Mouse (Mus musculus): ENCODE measurements around the gene Ppp1r1b. TPM values are rescaled to one million over a fixed set of nuclear protein-coding genes. Genes with fewer than 3 reads are reported as not detected.

Gene Ppp1r1b
- polyA plus RNA-seq, 1 experiment from 2014 or later: 0.10 TPM

DNA sequence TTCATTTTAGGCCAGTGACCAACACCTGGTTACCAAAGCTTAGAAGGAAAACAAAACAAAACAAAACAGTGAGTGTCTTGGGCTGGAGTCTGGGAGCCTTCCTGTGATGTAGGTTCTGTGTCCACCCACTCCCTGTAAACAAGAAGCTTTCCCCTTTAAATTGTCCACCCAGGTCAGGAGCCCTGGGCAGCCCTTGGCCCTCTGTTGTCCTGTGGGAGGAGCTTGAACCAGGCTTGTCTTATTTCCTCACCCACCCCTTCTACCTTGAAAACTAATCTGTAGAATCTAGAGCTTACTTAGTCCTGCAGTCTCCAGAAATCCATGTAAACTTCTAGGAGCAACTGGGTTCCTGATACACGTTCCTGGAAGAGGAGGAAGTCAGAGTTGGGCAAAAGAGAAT lies 26.0 kb upstream of the Ppp1r1b start:
- H3K36me3 ChIP-seq: no peaks in the 10 kb centered on the region
- H3K27ac ChIP-seq: no peak overlapping the region
- 0 out of 2 replicates have a peak, but pooled peaks cover 4% of the 10 kb centered on the region for H3K4me1 ChIP-seq
- H3K4me3 ChIP-seq: no peak overlapping the region
- no peak for ATAC-seq
- no peak overlapping the region for H3K9ac ChIP-seq
- H3K9me3 ChIP-seq (replicated peaks): no peaks in the 10 kb centered on the region
- no peak overlapping the region for H3K4me2 ChIP-seq
- H3K27me3 ChIP-seq (replicated peaks): peaks cover 100% of the 10 kb centered on the region
- 0% methylated on average over 1 of the region's 1 CpGs for WGBS (ENCODE audit: insufficient replicate concordance)

DNA sequence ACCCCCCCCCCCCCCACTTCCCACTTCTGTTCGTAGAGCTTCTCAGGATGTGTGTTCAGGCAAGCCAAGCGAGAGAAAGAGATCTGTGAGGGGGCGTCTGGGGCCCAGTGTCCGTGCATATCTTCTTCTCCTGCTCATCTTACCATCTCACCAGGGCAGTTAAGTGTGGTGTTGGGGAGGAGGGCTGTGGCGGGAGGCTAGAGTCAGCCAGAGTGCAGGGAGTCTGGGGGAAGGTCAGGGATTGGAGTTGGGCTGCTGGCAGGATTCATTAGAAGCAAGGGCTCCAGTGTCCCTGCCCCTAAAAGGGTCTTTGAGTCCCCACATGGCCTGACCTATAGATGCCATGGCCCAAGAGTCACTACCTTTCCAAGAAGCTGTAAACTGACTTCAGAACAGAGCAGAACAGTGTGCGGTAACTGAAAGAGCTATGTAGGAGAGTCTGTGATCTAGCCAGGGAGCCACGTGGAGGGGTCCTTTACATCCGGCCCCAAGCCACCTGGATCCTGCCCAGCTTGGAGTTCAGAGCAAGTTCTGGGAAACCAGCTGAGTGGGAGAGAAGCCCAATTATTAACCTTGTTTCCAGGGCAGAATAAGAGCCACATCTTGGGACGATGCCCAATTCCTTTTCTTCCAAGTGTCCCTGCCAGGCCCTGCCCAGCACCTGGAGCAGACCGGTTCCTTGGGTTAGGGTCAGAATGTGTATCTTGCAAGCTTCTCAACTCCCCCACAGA lies 24.9 kb upstream of the Ppp1r1b start:
- Histone ChIP-seq H3K4me1 (0 out of 2 replicates have a peak, but pooled peaks cover 6% of the 10 kb centered on the region), H3K27ac (no peak overlapping the region), H3K4me2 (no peak overlapping the region), H3K36me3 (no peaks in the 10 kb centered on the region), H3K4me3 (no peak overlapping the region), H3K9me3 (replicated peaks) (no peaks in the 10 kb centered on the region), H3K9ac (no peak overlapping the region), H3K27me3 (replicated peaks) (peaks cover 100% of the 10 kb centered on the region)
- 6% methylated on average over 10 of the region's 10 CpGs for WGBS (ENCODE audit: insufficient replicate concordance)
- ATAC-seq: no peak

DNA sequence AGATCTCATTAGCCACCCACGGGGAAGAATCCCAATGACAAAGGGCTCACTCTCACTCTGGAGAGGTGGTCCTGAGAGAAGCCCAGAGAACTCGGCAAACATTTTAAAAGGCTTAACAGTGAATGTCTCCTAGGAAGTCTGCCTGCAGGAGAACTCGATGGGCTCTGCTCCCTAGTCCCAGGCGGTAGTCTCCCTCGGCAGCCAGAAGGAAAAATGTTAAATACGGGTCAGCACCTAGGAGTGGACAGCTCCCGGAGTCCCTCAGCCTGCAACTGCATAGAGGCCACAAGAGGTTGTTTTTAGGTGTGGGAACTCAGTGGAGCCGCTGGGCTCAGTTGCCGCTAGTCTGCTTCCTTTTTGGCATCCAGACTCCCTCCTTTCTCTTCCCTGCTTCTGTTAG lies 24.3 kb upstream of the Ppp1r1b start:
- H3K4me3 ChIP-seq: no peak overlapping the region

DNA sequence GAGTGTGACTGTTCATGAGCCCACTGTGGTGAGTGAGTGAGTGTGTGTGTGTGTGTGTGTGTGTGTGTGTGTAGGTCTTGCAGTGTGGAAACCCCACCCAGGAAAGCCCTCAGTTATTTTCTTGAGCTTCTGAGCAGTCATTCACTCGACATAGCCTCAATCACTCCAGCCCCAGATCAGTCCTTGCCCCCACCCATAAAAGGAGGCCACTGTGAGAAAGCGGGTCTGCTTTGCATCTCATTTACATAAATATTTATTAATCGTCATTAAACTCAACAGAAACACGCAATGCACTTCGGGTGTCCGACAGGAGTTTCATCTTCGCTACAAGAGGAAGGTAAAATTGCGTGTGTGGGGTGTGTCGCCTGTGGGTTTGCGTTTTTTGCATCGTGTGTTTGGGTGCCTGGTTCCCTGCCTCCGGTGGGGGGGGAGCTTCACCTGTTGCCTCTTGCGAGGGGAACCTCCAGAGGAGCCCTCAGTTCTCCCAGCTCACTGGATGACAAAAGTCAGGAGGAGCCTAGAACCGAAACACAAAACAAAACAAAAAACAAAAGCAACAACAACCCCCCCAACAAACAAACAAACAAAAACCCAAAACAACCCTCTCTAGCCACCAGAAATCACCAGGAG lies 22.9 kb upstream of the Ppp1r1b start:
- 0 out of 2 replicates have a peak, but pooled peaks cover 6% of the 10 kb centered on the region for H3K4me1 ChIP-seq
- WGBS (ENCODE audit: insufficient replicate concordance): 8% methylated on average over 14 of the region's 14 CpGs
- peaks cover 100% of the 10 kb centered on the region for H3K27me3 ChIP-seq (replicated peaks)
- H3K4me2 ChIP-seq: no peak overlapping the region
- no peak overlapping the region for H3K27ac ChIP-seq
- H3K36me3 ChIP-seq: no peaks in the 10 kb centered on the region
- no peak for ATAC-seq
- no peaks in the 10 kb centered on the region for H3K9me3 ChIP-seq (replicated peaks)
- no peak overlapping the region for H3K4me3 ChIP-seq
- H3K9ac ChIP-seq: no peak overlapping the region

More for the DNA sequence above, 24.3 kb upstream of the Ppp1r1b start:
- Histone ChIP-seq H3K27me3 (replicated peaks) (peaks cover 100% of the 10 kb centered on the region), H3K36me3 (no peaks in the 10 kb centered on the region), H3K27ac (no peak overlapping the region), H3K9me3 (replicated peaks) (no peaks in the 10 kb centered on the region), H3K4me2 (no peak overlapping the region), H3K4me1 (0 out of 2 replicates have a peak, but pooled peaks cover 6% of the 10 kb centered on the region), H3K9ac (no peak overlapping the region)
- ATAC-seq: no peak
- WGBS (ENCODE audit: insufficient replicate concordance): 3% methylated on average over 9 of the region's 9 CpGs

DNA sequence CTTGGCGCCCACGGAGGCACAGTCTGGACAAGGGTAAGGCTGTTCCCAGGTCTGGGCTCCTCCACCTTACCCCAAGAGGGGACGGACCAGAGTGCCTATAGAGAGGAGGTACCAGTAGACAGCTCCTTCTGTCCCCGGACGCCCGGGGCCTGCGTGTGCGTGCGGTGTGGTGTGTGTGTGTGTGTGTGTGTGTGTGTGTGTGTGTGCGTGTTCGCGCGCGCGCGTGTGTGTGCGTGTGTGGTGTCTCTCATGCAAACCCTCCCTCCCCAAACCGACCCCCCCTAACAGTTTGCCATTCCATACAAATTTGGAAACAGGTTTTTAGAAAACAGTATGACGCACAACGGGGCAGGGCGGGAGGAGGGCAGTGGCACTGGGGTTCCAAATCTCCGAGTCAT lies 22.4 kb upstream of the Ppp1r1b start:
- Histone ChIP-seq H3K4me2 (no peak overlapping the region), H3K4me1 (0 out of 2 replicates have a peak, but pooled peaks cover 6% of the 10 kb centered on the region), H3K9ac (no peak overlapping the region), H3K27ac (no peak overlapping the region), H3K36me3 (no peaks in the 10 kb centered on the region), H3K9me3 (replicated peaks) (no peaks in the 10 kb centered on the region), H3K27me3 (replicated peaks) (peaks cover 100% of the 10 kb centered on the region), H3K4me3 (no peak overlapping the region)
- no peak for ATAC-seq
- WGBS (ENCODE audit: insufficient replicate concordance): 4% methylated on average over 22 of the region's 22 CpGs

DNA sequence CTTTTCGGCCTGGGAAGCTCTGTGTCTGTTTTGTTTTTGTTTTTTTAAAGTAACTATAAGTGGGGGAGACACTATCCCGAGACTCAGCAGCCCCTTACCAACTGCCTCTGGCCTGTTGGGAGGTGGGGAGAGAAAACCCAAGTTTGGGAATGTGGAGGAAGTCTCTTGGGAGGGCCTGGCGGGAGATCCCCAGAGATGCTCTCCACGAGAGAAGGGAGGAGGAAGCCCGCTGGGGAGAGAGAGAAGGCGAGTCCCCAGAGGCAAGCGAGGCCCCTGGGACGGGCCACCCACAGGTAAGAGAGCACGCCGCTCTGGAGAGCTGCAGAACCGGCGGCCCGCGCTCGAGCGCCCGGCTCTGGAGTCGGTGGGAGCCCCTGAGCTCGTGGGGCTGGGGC lies 21.5 kb upstream of the Ppp1r1b start:
- no peak overlapping the region for H3K9ac ChIP-seq
- under 1% methylated on average over 19 of the region's 19 CpGs for WGBS (ENCODE audit: insufficient replicate concordance)
- H3K27ac ChIP-seq: no peak overlapping the region
- H3K36me3 ChIP-seq: no peaks in the 10 kb centered on the region
- H3K9me3 ChIP-seq (replicated peaks): no peaks in the 10 kb centered on the region
- H3K4me2 ChIP-seq: peak overlapping the region; percentile 28; the same call in 1 of the 2 replicates
- H3K4me3 ChIP-seq: no peak overlapping the region
- 0 out of 2 replicates have a peak, but pooled peaks cover 6% of the 10 kb centered on the region for H3K4me1 ChIP-seq
- no peak for ATAC-seq
- H3K27me3 ChIP-seq (replicated peaks): peaks cover 100% of the 10 kb centered on the region

DNA sequence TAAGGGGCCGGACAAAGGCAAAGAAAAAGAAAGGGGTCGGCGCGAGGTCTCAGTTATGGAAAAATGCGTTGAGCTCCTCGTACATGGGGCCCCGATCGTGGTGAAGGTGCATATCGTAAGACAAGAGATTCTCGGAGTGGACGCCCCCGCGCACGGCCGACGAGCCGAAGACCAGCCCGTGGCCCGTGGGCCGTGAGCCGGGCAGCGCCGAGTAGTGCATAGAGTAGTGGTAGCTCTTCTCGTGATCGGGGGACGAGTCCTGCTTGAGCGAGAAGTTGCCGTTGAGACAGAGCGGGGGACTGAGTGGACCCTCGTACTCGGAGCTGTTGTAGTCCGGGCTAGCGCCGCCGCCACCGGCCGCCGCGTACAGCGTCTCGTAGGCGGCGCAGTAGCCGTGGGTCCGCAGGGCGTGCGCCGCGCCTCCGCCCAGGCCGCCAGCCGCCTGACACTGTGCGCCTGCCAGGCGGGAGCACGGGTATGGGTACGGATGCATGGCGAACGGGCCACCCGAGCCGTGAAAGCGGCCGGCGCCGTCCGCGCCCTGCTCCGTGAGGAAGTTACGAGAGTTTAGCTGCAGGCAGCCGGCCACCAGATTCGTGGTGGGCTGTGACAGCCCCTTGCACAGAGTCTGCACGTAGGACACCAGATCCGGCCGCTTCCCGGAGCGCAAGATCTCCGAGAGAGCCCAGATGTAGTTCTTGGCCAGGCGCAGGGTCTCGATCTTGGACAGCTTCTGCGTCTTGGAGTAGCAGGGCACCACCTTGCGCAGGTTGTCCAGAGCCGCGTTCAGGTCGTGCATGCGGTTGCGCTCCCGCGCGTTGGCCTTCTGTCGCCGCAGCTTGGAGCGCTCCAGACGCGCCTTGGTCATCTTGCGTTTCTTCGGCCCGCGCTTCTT lies 20.8 kb upstream of the Ppp1r1b start:
- H3K4me2 ChIP-seq: peak overlapping the region; percentile 28

DNA sequence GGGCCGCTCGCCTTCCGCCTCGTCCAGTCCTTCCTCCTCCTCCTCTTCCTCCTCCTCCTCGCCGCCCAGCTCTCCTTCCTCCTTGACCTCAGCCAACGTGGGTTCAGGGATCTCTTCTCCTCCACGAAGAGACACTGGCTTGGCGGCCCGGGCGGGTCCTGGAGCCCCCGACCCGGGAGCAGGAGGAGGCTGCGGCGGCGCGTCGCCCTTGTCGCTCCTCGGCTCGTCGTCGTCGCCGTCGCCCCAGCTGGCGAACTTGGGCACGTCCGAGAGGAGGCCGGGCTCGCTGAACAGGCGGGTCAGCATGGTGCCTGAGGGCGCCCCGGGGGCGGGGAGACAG lies 20.2 kb upstream of the Ppp1r1b start:
- no peak for ATAC-seq
- Histone ChIP-seq H3K4me3 (peak overlapping the region; percentile 2; the same call in 1 of the 2 replicates), H3K4me1 (0 out of 2 replicates have a peak, but pooled peaks cover 6% of the 10 kb centered on the region), H3K9me3 (replicated peaks) (no peaks in the 10 kb centered on the region), H3K4me2 (peak overlapping the region; percentile 28), H3K36me3 (no peaks in the 10 kb centered on the region), H3K27ac (no peak overlapping the region), H3K9ac (no peak overlapping the region), H3K27me3 (replicated peaks) (peaks cover 100% of the 10 kb centered on the region)
- 1% methylated on average over 35 of the region's 35 CpGs for WGBS (ENCODE audit: insufficient replicate concordance)

More for the DNA sequence above, 20.8 kb upstream of the Ppp1r1b start:
- ATAC-seq: no peak
- H3K4me1 ChIP-seq: 0 out of 2 replicates have a peak, but pooled peaks cover 6% of the 10 kb centered on the region
- no peak overlapping the region for H3K9ac ChIP-seq
- H3K9me3 ChIP-seq (replicated peaks): no peaks in the 10 kb centered on the region
- H3K27ac ChIP-seq: no peak overlapping the region
- H3K36me3 ChIP-seq: no peaks in the 10 kb centered on the region
- WGBS (ENCODE audit: insufficient replicate concordance): 2% methylated on average over 97 of the region's 97 CpGs
- H3K4me3 ChIP-seq: peak overlapping the region; percentile 2; the same call in 1 of the 2 replicates
- H3K27me3 ChIP-seq (replicated peaks): peaks cover 100% of the 10 kb centered on the region

DNA sequence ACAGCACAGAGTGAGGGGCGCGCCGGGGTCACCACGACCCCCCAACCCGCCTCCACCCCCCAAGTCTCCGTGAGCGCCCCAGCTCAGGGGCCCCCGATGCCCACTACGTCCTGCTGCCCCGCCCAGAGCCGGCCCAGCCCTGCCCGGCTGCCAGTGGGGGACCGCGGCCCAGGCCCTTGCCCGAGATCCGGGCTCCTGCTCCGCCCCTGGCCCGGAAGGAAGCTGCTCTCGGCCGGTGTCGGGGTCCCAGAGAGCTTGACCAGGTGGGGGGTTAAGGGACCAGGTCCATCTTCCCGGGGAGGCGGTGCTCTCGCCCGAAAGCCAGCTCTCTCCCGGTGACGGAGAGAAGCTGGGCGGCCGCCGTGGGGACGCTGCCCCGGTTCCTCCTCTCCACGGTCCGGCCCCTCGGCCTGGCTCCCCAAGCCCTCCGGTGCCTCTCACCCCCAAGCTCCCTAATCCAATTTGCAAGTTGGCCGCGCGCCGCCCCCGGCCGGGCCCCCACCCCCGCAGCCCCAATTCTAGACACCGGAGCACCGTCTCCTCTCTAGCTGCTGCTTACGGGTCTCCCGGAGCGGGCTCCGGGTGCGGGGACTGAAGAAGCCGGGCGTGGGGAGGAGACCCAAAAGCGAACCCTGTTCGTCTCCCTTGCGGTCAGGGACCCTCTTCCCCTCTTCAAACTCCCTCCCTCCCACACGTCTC lies 19.7 kb upstream of the Ppp1r1b start:
- 3% methylated on average over 56 of the region's 56 CpGs for WGBS (ENCODE audit: insufficient replicate concordance)
- Histone ChIP-seq H3K9me3 (replicated peaks) (no peaks in the 10 kb centered on the region), H3K4me1 (0 out of 2 replicates have a peak, but pooled peaks cover 6% of the 10 kb centered on the region), H3K36me3 (no peaks in the 10 kb centered on the region), H3K9ac (no peak overlapping the region), H3K27me3 (replicated peaks) (peaks cover 100% of the 10 kb centered on the region), H3K27ac (no peak overlapping the region), H3K4me2 (peak overlapping the region; percentile 28), H3K4me3 (peak overlapping the region; percentile 2; the same call in 1 of the 2 replicates)
- no peak for ATAC-seq

DNA sequence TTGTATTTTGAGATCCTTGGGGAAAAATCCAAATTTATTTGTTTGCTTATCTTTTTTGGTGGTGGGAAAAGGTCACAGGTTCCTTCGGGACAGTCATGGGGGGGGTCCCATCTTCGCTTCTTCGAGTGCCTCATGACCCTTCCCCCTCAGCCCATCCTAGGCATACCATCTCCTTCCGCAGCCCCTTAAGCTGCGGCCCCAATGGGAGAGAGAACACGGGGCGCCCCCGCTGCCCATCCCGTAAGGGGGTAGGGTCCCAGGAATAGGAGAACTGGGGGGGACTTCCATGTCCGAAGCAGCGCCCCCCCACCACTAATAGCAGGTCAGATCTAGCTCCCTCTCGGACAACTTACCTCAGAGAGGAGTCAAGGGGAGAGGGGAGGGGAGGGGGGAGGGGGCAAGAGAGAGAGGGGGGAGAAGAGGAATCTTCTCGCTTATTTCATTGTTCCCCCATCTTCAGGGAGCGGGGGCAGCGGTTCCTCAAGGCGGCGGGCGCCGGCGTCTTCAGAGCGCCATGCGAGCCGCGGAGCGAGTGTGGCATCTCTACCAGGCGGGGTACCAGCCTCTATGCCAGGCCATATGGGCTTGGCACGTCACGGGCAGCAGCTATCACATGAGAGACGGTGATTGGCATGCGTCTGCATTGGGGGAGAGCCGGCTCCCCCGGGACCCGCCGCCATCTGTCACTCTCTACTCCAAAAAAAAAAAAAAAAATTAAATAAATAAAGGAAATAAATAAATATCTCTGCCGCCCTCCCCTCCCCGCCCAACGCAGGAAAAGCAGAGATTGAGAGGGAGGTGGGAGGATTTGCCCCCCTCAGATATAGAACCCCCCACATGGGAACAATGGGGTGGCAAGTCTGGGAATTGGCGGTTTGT lies 18.9 kb upstream of the Ppp1r1b start, which contains the start of gene Neurod2:
Neurod2 (minus strand) TSS at position 568 of the 879 bp plus-strand sequence.
- Histone ChIP-seq H3K4me2 (peak within 1 kb of the TSS; percentile 28), H3K27ac (no peak within 1 kb of the TSS), H3K4me1 (peaks cover 8% of the 10 kb centered on the region; the same call in 1 of the 2 replicates), H3K9me3 (replicated peaks) (no peaks in the 10 kb centered on the region), H3K27me3 (replicated peaks) (peaks cover 100% of the 10 kb centered on the region), H3K36me3 (no peaks in the 10 kb centered on the region), H3K4me3 (peak within 1 kb of the TSS; percentile 2; the same call in 1 of the 2 replicates), H3K9ac (no peak within 1 kb of the TSS)
- no peak for ATAC-seq
- 3% methylated on average over 38 of the region's 38 CpGs for WGBS (ENCODE audit: insufficient replicate concordance)

Measured in liver, embryonic 12.5 days (tissue).